Mouse (Mus musculus) neural tube, embryonic 14.5 days (tissue): ENCODE data around the gene Jade1. TPM values are rescaled to one million over a fixed set of nuclear protein-coding genes. Genes with fewer than 3 reads are reported as not detected.

Source experiments
- ATAC-seq: fragments of 200-750 bp; cut with Nextera tagmentation; 2 replicates; pipeline ENCODE4 v1.8.0; 2017; ENCODE audit warnings: low read depth, mild to moderate bottlenecking, moderate TSS enrichment, moderate library complexity
- H3K27ac ChIP-seq: fragments of 300-500 bp; sonication (generic); 2 replicates; pipeline ENCODE4 v1.5.1; 2014; ENCODE audit warnings: low read depth, mild to moderate bottlenecking, control low read depth, low read length, moderate library complexity, mixed read lengths
- H3K27me3 ChIP-seq: fragments of 300-500 bp; sonication (generic); 2 replicates; pipeline ENCODE4 v1.6.1; 2014; ENCODE audit warnings: low read length; ENCODE audit not compliant: control insufficient read depth, insufficient read depth
- H3K36me3 ChIP-seq: fragments of 300-500 bp; sonication (generic); 2 replicates; pipeline ENCODE4 v1.6.1; 2014; ENCODE audit warnings: low read length, mixed read lengths; ENCODE audit not compliant: control insufficient read depth, insufficient read depth
- H3K4me1 ChIP-seq: fragments of 300-500 bp; sonication (generic); 2 replicates; pipeline ENCODE4 v1.6.1; 2014; ENCODE audit warnings: low read length; ENCODE audit not compliant: control insufficient read depth, insufficient read depth
- H3K4me2 ChIP-seq: fragments of 300-500 bp; sonication (generic); 2 replicates; pipeline ENCODE4 v1.6.1; 2014; ENCODE audit warnings: mild to moderate bottlenecking, low read depth, low read length, control low read depth
- H3K4me3 ChIP-seq: fragments of 300-500 bp; sonication (generic); 2 replicates; pipeline ENCODE4 v1.5.1; 2014; ENCODE audit warnings: low read depth, low read length, control low read depth, mixed read lengths
- H3K9ac ChIP-seq: fragments of 300-500 bp; sonication (generic); replicated peaks from 2 replicates; pipeline ENCODE4 v1.6.1; 2014; ENCODE audit warnings: low read depth, mild to moderate bottlenecking, control low read depth, low read length, mixed read lengths
- H3K9me3 ChIP-seq: fragments of 300-500 bp; sonication (generic); 2 replicates; pipeline ENCODE4 v1.6.1; 2016; ENCODE audit warnings: low read length; ENCODE audit not compliant: control insufficient read depth
- WGBS: fragments of 180-500 bp; shearing (Covaris S2); extraction: QIAGEN DNeasy Blood & Tissue Kit; methylation state at CpG from one replicate; pipeline ENCODE4 v1.1.7; 2014; 5-methylcytosine and 5-hydroxymethylcytosine counted together
- polyA plus RNA-seq: library from polyadenylated mRNA; unstranded; fragments of >200 nt; fragmentation: Nextera tagmentation; extraction: Ambion mirVana; gene quantifications from 2 replicates; pipeline ENCODE4 v1.2.1, GENCODE M21; 2014

Gene Jade1
- polyA plus RNA-seq, 1 experiment from 2014 or later, result 11.6 TPM

- Histone ChIP-seq H3K4me1 (no peaks in the 10 kb centered on the region), H3K9ac (no peak overlapping the region), H3K27ac (no peak overlapping the region), H3K4me3 (no peak overlapping the region), H3K9me3 (no peaks in the 10 kb centered on the region), H3K36me3 (peaks cover 8% of the 10 kb centered on the region), H3K4me2 (no peak overlapping the region), H3K27me3 (no peaks in the 10 kb centered on the region)
- WGBS, result 96% methylated on average over 8 of the region's 8 CpGs
- no peak for ATAC-seq
These were observed 41.5 kb downstream of the Jade1 start for GRCm38 (mm10) chr3:41597036-41597435.

DNA sequence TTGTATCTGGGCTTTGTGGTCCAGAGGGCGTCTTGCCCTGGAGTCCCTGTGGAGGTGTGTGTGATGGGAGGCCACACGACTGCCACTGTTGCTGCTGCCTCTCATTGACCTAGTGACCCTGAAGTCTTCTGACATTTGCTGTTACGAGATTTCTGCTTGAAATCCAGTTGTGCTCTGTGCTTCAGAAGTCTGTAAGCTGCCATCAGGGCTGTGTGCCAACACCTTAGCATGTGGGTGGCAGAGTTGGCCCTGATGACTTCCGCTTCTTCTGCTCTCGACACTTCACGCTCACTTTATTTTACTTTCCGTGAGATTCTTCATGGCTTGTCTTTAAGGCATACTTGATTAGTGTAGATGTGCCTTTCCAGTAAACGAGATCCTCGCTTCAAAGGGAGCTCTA, 42.9 kb downstream of the Jade1 start:
- H3K36me3 ChIP-seq, result peaks cover 8% of the 10 kb centered on the region
- H3K27me3 ChIP-seq, result no peaks in the 10 kb centered on the region
- H3K27ac ChIP-seq, result no peak overlapping the region
- no peak overlapping the region for H3K9ac ChIP-seq
- ATAC-seq, result no peak
- no peak overlapping the region for H3K4me2 ChIP-seq
- no peaks in the 10 kb centered on the region for H3K9me3 ChIP-seq
- H3K4me3 ChIP-seq, result no peak overlapping the region
- 81% methylated on average over 9 of the region's 9 CpGs for WGBS
- peaks cover 7% of the 10 kb centered on the region for H3K4me1 ChIP-seq

DNA sequence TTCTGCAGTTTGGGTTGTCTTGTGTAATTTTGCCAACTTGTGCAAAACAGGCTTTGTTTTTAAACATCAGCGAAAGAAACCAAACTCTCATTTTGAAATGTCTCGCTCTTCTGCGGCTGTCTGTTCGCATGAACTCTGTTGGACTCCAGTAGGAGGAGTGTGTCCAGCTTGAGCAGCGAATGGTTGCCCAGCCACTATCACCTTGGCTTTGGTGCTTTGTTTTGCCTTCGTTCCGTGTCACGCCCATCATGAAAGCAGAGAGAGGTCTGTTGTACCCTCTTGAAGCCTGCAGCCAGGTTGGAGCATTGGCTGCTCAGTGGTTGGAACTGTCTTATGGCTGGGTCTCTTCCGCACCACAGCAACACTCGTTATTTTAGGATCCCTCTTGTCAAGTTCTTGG, 43.7 kb downstream of the Jade1 start:
- 93% methylated on average over 10 of the region's 10 CpGs for WGBS
- Histone ChIP-seq H3K36me3 (peaks cover 2% of the 10 kb centered on the region), H3K4me2 (no peak overlapping the region), H3K4me1 (peaks cover 10% of the 10 kb centered on the region), H3K4me3 (no peak overlapping the region), H3K9ac (no peak overlapping the region), H3K27me3 (no peaks in the 10 kb centered on the region), H3K9me3 (no peaks in the 10 kb centered on the region), H3K27ac (no peak overlapping the region)
- ATAC-seq, result no peak

DNA sequence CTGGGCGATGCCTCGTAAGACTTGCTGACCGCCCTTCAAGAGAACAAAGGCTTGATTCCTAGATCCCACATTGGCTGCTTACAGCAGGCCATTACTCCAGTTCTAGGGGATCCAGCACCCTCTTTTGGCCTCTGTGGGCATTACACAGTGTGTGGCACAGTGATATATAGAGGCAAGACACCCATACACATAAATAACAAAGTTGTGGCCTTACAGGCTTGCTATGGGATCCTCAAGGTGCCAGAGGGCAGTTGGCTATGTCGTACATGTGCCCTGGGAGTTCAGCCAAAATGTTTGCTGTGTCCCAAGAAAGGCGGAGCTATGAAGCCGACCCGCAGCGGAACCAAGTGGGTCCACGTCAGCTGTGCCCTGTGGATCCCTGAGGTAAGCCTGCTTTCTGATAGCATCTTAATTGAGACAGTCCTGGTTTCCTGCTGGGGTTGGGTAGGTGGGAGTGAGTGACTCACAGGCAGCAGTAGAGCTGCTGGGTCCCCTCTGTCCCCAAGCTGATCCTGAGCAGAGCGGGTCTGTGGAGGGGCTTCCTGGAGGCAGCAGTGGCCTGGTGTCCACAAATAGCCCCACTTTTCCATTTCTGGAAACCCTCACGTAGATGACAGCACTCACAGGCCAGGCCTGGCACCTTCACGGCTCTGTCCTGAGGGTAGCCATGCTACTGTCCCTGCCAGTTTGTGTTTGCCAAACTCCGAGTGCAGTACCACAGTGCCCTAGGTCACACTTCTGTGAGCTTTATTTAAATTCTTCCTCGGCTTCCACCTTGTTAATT, 44.5 kb downstream of the Jade1 start:
- no peaks in the 10 kb centered on the region; the same call in 1 of the 2 replicates for H3K36me3 ChIP-seq
- no peak overlapping the region for H3K4me2 ChIP-seq
- WGBS, result 72% methylated on average over 14 of the region's 14 CpGs
- no peaks in the 10 kb centered on the region for H3K9me3 ChIP-seq
- no peak overlapping the region for H3K4me3 ChIP-seq
- no peak overlapping the region for H3K27ac ChIP-seq
- peaks cover 15% of the 10 kb centered on the region for H3K4me1 ChIP-seq
- H3K27me3 ChIP-seq, result no peaks in the 10 kb centered on the region
- no peak overlapping the region for H3K9ac ChIP-seq
- peak; percentile 36; the same call in 1 of the 2 replicates for ATAC-seq

DNA sequence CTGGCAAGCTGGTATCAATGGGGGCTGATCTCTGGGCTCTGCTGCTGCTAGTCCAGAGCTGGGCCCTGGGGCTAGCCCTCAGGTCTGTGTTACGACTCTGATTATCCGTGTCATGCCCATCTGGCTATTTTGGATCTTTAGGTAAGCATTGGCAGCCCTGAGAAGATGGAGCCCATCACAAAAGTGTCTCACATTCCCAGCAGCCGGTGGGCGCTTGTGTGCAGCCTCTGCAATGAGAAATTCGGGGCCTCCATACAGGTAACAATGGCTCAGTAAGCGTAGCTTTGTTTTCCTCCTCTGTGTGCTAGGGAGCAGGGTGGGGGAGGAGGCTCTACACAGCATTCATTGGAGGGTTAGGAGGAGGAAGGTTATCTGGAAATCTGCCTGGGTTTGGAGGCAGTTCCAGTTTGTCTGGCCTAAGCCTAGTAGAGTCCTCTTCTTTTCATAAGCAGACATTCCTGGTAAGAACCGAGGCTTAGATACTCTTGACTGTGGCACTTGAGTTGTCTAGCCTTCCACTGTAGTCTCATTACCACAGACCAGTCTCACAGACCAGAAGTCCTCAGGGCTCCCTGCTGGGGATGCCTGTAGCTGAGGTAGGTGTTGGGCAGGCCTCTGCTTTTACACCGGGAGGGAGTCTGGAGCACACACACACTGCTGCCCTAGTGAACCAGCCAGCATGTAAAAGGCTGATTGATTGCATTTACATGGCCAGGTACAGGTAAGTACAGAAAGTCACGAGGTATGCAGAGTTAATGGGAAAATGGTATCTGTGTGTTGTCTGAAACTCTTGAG, 45.9 kb downstream of the Jade1 start:
- H3K27ac ChIP-seq, result no peak overlapping the region
- H3K9me3 ChIP-seq, result no peaks in the 10 kb centered on the region
- 81% methylated on average over 9 of the region's 9 CpGs for WGBS
- ATAC-seq, result no peak
- H3K27me3 ChIP-seq, result no peaks in the 10 kb centered on the region
- H3K4me1 ChIP-seq, result peaks cover 19% of the 10 kb centered on the region
- H3K9ac ChIP-seq, result no peak overlapping the region
- H3K4me2 ChIP-seq, result no peak overlapping the region
- no peak overlapping the region for H3K4me3 ChIP-seq
- H3K36me3 ChIP-seq, result no peaks in the 10 kb centered on the region; the same call in 1 of the 2 replicates

DNA sequence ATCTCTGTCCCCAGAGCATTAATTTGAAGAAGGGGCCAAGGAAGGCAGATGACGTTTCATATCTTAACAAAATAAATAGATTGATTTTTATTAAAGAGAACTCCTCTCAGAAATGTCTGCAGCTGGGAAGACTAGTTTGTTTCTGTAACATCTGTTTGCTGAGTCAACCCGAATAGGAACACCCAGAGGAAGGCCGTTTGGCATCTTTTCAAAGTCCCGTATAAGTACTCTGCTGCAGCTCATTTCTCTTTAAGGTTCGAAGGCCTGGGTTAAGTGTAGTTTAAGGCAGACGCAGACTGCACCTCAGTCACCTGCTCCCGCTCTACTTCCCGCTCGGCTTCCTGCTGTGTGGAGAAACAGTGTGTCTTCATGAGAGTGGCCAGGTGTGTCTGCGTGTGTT, 47.4 kb downstream of the Jade1 start:
- Histone ChIP-seq H3K9me3 (no peaks in the 10 kb centered on the region), H3K27ac (0 out of 2 replicates have a peak overlapping the region, but pooled peaks have one; percentile 62), H3K27me3 (no peaks in the 10 kb centered on the region), H3K36me3 (no peaks in the 10 kb centered on the region), H3K4me3 (no peak overlapping the region), H3K4me2 (no peak overlapping the region), H3K9ac (no peak overlapping the region), H3K4me1 (peaks cover 19% of the 10 kb centered on the region)
- peak; percentile 1; the same call in 1 of the 2 replicates for ATAC-seq
- 46% methylated on average over 10 of the region's 10 CpGs for WGBS

DNA sequence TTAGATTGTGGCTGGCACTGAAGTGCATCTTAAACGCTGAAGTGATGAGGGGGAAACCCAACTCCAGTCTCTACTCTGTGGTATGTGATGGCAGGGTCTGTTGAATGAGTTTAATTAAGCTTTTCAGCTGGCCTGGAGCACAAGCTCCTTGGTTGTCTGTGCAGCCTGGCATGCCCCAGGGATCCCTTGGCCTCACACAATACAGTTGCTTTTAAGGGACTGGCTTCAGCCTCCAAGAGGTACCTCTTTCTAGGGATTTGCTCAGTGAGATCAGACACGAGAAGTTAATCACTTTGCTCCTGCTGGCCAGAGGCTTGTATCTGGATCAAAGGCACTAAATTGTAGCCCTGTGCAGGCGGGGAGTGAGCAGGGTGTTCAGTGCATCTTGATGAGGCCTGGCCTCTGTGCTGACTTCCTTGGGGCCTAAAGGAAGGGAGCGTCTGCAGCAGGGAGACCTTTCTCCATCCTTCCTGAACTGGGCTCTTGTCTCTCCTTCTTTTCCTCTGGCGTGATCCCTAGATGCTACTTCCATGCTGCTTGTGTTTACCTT, 48.0 kb downstream of the Jade1 start:
- H3K9me3 ChIP-seq, result no peaks in the 10 kb centered on the region
- H3K4me2 ChIP-seq, result no peak overlapping the region
- 25% methylated on average over 5 of the region's 5 CpGs for WGBS
- no peaks in the 10 kb centered on the region for H3K27me3 ChIP-seq
- peak; percentile 29; the same call in 1 of the 2 replicates for ATAC-seq
- peaks cover 19% of the 10 kb centered on the region for H3K4me1 ChIP-seq
- no peak overlapping the region for H3K9ac ChIP-seq
- H3K27ac ChIP-seq, result peak overlapping the region; percentile 62; the same call in 1 of the 2 replicates
- no peak overlapping the region for H3K4me3 ChIP-seq
- H3K36me3 ChIP-seq, result no peaks in the 10 kb centered on the region

GRCm38 (mm10) chr3:41604629-41605321, 49.2 kb downstream of the Jade1 start:
- no peak overlapping the region for H3K4me2 ChIP-seq
- no peaks in the 10 kb centered on the region for H3K27me3 ChIP-seq
- H3K9ac ChIP-seq, result no peak overlapping the region
- H3K36me3 ChIP-seq, result no peaks in the 10 kb centered on the region; the same call in 1 of the 2 replicates
- no peak for ATAC-seq
- 90% methylated on average over 12 of the region's 12 CpGs for WGBS
- peaks cover 19% of the 10 kb centered on the region for H3K4me1 ChIP-seq
- no peak overlapping the region for H3K27ac ChIP-seq
- H3K9me3 ChIP-seq, result no peaks in the 10 kb centered on the region
- no peak overlapping the region for H3K4me3 ChIP-seq
